Mouse (Mus musculus) A20 (cell line): ENCODE measurements at regions not wholly inside any gene's neighbourhood (a gene's known extent, or its start where the extent isn't known, plus 50 kb on each side); places are given as distances from the start of the nearest gene placed in this dataset.

ENCODE experiments used
- DNase-seq: peaks from one replicate; pipeline ENCODE4 v3.0.0-alpha.2; 2011; ENCODE audit warnings: low read depth, low spot score

GRCm38 (mm10) chr7:144994229-144994628 is 54.5 kb upstream of the Ccnd1 start:
- DNase-seq, result no peak

GRCm38 (mm10) chr7:144993566-144993965 is 53.8 kb upstream of the Ccnd1 start:
- DNase-seq, result no peak

- no peak for DNase-seq
Observed at GRCm38 (mm10) chr7:144991760-144992159, 52.0 kb upstream of the Ccnd1 start.
